Mouse (Mus musculus): ENCODE results near the gene Kcnn3. TPM values are rescaled to one million over a fixed set of nuclear protein-coding genes. Genes with fewer than 3 reads are reported as not detected.

Gene Kcnn3
- polyA plus RNA-seq, 2 experiments, result 0.03 TPM; not detected in 1

GRCm38 (mm10) chr3:89714359-89715206 is 194.6 kb downstream of the Kcnn3 start, which contains the start of gene Adar:
Adar (plus strand) TSS chr3:89715022.
- H3K4me1 ChIP-seq (replicated peaks; ENCODE audit: control insufficient read depth in 2 of 2, insufficient read depth in 2 of 2, low read length in 1 of 2), result peaks cover 0 to 5% of the 10 kb centered on the region in 2 experiments; a peak in 1 of 4 replicates
- no peak within 1 kb of the TSS for H3K27ac ChIP-seq
- H3K36me3 ChIP-seq (replicated peaks; ENCODE audit: control insufficient read depth, insufficient read depth, low read depth), result no peaks in the 10 kb centered on the region
- H3K27me3 ChIP-seq (ENCODE audit: control insufficient read depth, insufficient read depth, low read length), result no peaks in the 10 kb centered on the region
- peak; percentile 76 for ATAC-seq (ENCODE audit: insufficient read depth)
- peak; percentile 38 to 46 (median 40) for DNase-seq (ENCODE audit: low read depth in 3 of 3, low spot score in 3 of 3)
- H3K4me2 ChIP-seq (ENCODE audit: low read depth), result peak within 1 kb of the TSS; percentile 81
- peak within 1 kb of the TSS; percentile 65 for H3K9ac ChIP-seq (replicated peaks)
- TF ChIP-seq CTCF (IDR thresholded peaks at IDR 0.05; ENCODE audit: low read depth) (peak; percentile 67), EP300 (IDR thresholded peaks at IDR 0.05; ENCODE audit: low read depth) (no peak)
- H3K9me3 ChIP-seq (ENCODE audit: control insufficient read depth, low read length), result no peaks in the 10 kb centered on the region
- H3K4me3 ChIP-seq (ENCODE audit: insufficient read depth in 1 of 2, low read depth in 2 of 2, low read length in 2 of 2), result peak within 1 kb of the TSS; percentile 67 to 83
- 4% methylated on average over 28 of the region's 28 CpGs for WGBS (ENCODE audit: insufficient replicate concordance)

- peak overlapping the region; percentile 67 to 83 for H3K4me3 ChIP-seq (ENCODE audit: insufficient read depth in 1 of 2, low read depth in 2 of 2, low read length in 2 of 2)
- ATAC-seq (ENCODE audit: insufficient read depth) (peak; percentile 61), DNase-seq (ENCODE audit: low read depth in 3 of 3, low spot score in 3 of 3) (no peak)
- WGBS (ENCODE audit: insufficient replicate concordance), result 2% methylated on average over 49 of the region's 59 CpGs
- H3K4me1 ChIP-seq (replicated peaks; ENCODE audit: control insufficient read depth in 2 of 2, insufficient read depth in 2 of 2, low read length in 1 of 2), result peaks cover 0 to 5% of the 10 kb centered on the region in 2 experiments; a peak in 1 of 4 replicates
- no peaks in the 10 kb centered on the region for H3K9me3 ChIP-seq (ENCODE audit: control insufficient read depth, low read length)
- H3K27ac ChIP-seq, result no peak overlapping the region
- H3K27me3 ChIP-seq (ENCODE audit: control insufficient read depth, insufficient read depth, low read length), result no peaks in the 10 kb centered on the region
- no peaks in the 10 kb centered on the region for H3K36me3 ChIP-seq (replicated peaks; ENCODE audit: control insufficient read depth, insufficient read depth, low read depth)
- H3K9ac ChIP-seq (replicated peaks), result peak overlapping the region; percentile 65
- TF ChIP-seq EP300 (IDR thresholded peaks at IDR 0.05; ENCODE audit: low read depth) (no peak), CTCF (IDR thresholded peaks at IDR 0.05; ENCODE audit: low read depth) (no peak)
- peak overlapping the region; percentile 81 for H3K4me2 ChIP-seq (ENCODE audit: low read depth)
These were observed 195.4 kb downstream of the Kcnn3 start for GRCm38 (mm10) chr3:89715207-89715966.

GRCm38 (mm10) chr3:89715967-89716256 is 195.9 kb downstream of the Kcnn3 start:
- Histone ChIP-seq H3K36me3 (replicated peaks; ENCODE audit: control insufficient read depth, insufficient read depth, low read depth) (no peaks in the 10 kb centered on the region), H3K27me3 (ENCODE audit: control insufficient read depth, insufficient read depth, low read length) (no peaks in the 10 kb centered on the region), H3K27ac (no peak overlapping the region), H3K4me2 (ENCODE audit: low read depth) (peak overlapping the region; percentile 81), H3K4me1 (replicated peaks; ENCODE audit: control insufficient read depth in 2 of 2, insufficient read depth in 2 of 2, low read length in 1 of 2) (peaks cover 0 to 5% of the 10 kb centered on the region in 2 experiments; a peak in 1 of 4 replicates), H3K4me3 (ENCODE audit: insufficient read depth in 1 of 2, low read depth in 2 of 2, low read length in 2 of 2) (peak overlapping the region; percentile 67 to 83; a peak in 2 of 4 replicates), H3K9me3 (ENCODE audit: control insufficient read depth, low read length) (no peaks in the 10 kb centered on the region), H3K9ac (replicated peaks) (no peak overlapping the region)
- ATAC-seq (ENCODE audit: insufficient read depth), result no peak
- WGBS (ENCODE audit: insufficient replicate concordance), result 44% methylated on average over 6 of the region's 6 CpGs
- no peak for DNase-seq (ENCODE audit: low read depth in 3 of 3, low spot score in 3 of 3)
- TF ChIP-seq CTCF (IDR thresholded peaks at IDR 0.05; ENCODE audit: low read depth) (no peak), EP300 (IDR thresholded peaks at IDR 0.05; ENCODE audit: low read depth) (no peak)

- no peak for ATAC-seq (ENCODE audit: insufficient read depth)
- no peaks in the 10 kb centered on the region for H3K9me3 ChIP-seq (ENCODE audit: control insufficient read depth, low read length)
- no peaks in the 10 kb centered on the region for H3K4me1 ChIP-seq (replicated peaks; ENCODE audit: control insufficient read depth in 2 of 2, insufficient read depth in 2 of 2, low read length in 1 of 2)
These were observed 202.1 kb downstream of the Kcnn3 start for GRCm38 (mm10) chr3:89722032-89722431.

More at GRCm38 (mm10) chr3:89722032-89722431, 202.1 kb downstream of the Kcnn3 start:
- Histone ChIP-seq H3K27ac (no peak overlapping the region), H3K4me3 (ENCODE audit: insufficient read depth in 1 of 2, low read depth in 2 of 2, low read length in 2 of 2) (no peak overlapping the region), H3K36me3 (replicated peaks; ENCODE audit: control insufficient read depth, insufficient read depth, low read depth) (no peaks in the 10 kb centered on the region), H3K27me3 (ENCODE audit: control insufficient read depth, insufficient read depth, low read length) (no peaks in the 10 kb centered on the region), H3K9ac (replicated peaks) (no peak overlapping the region), H3K4me2 (ENCODE audit: low read depth) (no peak overlapping the region)
- TF ChIP-seq EP300 (IDR thresholded peaks at IDR 0.05; ENCODE audit: low read depth) (no peak), CTCF (IDR thresholded peaks at IDR 0.05; ENCODE audit: low read depth) (no peak)
- no peak for DNase-seq (ENCODE audit: low read depth in 3 of 3, low spot score in 3 of 3)
